Mouse (Mus musculus) lung, postnatal 14 days (tissue): Measurements from ENCODE around the gene Cyb5r3.

Source experiments
- DNase-seq: peaks from one replicate; pipeline ENCODE4 v3.0.0; 2021

The Cyb5r3 gene

DNA sequence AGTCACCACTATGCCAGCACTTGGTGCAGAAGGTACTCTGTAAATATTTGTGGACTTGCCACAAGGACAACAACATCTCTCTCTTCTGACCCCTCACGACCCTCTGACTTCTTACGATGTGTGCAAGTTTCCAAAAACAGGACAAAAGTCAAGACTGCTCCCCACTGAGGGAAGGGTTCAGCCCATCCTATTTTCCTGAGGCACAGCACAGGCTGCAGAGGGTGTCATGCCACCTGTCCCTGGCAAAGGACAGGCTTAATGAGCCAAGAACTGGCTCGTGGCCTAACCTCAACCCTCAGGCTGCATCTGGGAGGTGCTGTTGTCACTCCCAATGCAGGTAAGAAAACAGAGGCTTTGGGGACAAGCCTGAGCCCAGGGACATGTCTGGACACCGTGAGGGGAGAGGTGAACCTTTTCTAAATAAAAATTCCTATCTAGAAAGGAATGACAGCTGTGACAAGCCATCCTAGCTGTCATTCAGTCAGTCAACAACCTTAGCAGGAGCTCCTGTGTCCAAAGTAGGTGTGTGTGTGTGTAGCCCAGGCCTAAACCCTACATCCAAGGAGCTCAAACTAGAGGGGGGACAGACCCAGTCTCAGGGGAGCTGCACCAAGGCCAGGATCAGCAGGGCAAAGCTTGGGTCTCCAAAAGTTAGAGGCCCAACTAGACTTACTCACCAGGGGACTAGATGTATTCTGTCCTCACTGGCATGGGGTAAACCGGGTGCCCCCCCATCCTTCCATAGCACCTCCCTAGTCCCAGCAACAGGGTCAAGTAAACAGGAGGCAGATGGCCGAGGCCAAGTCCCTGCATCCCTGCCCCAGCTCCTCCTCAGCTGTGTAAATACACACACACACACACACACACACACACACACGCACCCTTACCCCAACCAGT lies 3.3 kb downstream of the Cyb5r3 start:
- peak; percentile 32 for DNase-seq

DNA sequence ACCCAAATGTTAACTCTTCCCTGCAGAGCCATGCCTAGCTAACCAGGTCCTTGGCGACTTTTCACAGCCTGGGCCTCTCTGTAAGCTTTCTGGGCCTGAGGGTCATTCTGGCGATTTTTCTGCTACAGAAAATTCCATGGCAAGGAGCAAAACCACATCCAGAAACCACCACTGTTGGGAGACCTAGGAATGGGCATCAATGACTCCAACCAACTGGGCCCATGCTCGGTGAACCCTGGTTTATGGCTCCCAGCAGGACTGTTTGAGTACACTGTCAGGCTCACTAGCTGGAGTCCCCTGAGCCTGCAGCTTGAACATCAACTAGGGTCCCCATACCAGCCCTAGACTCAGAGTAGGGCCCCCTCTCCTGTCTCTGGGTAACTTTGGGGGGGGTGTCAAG lies 4.1 kb downstream of the Cyb5r3 start:
- no peak for DNase-seq

DNA sequence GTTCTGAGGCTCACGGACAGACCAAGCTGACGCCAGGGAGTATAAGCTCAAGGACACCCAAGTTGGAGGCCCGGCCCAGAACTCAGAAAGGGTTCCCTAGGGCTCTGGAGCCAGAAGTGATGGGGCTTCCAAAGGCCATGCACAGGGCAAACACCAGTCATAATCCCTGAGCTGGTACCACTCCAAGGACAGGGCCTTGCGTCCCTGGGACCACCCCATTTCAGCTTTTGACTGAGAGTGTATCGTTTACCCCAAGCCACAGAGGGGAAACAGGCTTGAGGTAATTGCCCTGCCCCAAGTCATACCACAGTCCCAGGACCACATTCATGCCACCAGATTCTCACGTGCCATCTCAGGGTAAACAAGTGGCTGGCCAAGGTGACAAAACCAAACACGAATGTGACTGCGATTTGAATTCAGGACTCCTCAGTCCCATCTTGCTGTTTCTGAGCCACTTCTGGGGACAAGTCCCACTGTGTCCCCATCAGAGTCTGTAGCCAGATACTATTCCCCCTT lies 4.8 kb downstream of the Cyb5r3 start:
- no peak for DNase-seq

DNA sequence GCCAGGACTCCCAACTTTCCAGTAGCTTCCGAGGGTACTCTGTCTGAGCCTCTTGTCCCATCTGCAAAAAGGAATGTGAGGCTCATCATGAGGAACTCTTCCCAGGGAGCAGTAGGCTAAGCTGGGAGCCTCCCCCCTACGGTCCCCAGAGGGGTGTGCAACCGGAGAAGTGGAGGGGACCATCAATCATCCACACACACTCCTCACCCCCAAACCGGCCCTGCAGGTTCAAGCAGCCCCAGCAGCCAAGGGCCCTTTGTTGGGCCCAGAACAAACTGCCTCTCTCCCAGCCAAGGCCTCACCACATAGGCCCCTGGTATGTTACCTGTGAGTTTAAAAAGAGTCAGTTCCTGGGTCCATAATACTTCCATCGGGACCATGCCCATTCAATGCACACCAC lies 5.3 kb downstream of the Cyb5r3 start:
- DNase-seq = no peak

DNA sequence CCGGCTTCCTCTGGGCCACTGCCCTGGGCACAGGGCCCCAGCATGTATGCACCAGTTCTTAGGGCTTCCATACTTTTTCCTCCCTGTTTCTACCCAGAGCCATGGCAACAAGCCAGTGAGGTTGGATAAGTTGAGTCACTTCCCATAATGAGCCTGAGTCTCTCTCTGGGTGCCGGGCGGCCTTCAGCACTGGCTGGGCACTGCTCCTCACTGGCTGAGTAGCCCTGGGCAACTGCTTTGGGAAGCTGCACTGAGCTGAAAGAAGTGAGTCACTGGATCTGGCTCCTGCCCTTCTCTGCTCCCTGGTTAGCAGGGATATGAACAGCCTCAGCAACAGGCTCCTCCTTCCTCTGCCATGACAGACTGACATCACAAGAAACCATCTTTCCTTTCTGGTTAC lies 5.8 kb downstream of the Cyb5r3 start:
- DNase-seq = peak; percentile 38

DNA sequence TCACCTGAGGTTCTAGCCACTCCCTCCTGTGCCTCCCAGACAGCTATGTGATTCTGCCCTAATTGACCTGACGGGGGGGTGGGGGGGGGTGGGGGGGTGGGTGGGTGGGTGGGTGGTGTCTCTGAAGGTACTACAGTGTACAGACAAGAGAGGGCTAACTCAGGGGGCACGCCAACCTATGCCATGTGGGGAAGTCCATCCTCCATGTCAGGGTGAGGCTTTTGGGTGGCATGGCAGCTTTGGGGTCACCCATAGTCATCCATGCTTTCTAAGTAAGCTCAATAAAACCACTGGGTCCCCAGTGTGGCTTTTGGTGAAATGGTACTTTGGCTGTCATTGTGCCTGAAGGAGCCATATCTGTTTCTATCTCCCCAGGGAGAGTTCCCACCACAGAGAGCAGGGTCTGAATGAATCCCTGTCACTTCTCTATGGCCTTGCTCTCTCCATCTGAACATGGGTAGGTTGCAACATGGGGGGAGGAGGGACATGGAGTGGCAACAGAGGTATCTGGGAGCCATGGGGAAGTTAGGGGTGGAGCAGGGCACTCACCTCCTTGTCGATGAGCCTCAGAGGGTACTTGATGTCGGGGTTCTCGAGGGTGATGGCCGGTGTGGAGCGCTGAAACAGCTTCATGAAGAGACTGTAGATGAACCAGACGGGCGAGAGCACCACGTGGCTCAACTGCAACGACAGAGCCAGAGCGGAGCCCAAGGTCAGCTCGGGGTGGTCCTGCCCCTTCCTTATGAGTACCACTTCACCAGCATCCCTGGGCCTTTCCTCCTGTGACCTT lies 6.7 kb downstream of the Cyb5r3 start:
- no peak for DNase-seq

DNA sequence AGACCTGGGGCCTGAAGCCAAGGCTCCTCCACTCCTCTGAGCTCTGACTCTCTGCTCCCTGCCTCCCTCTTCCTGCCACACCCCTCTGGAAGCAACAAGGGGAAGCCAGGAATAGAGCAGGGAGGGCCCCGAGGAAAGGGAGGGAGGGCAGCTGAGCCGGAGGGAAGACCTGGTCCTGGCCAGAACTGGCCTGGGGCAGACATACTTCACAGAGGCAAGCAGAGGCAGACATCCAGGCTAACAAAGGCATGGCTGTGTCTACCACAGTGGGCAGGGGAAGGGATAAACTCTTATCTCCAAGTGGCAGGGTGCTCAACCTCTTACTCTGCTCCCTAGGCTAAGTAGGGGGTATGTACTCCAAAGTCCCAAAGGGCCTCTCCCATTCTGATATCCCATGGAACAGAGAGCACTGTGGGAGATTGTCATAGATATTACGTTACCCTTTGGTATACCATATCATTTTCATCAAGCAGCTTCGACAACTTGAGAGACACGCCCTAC lies 7.4 kb downstream of the Cyb5r3 start:
- DNase-seq = peak; percentile 65

DNA sequence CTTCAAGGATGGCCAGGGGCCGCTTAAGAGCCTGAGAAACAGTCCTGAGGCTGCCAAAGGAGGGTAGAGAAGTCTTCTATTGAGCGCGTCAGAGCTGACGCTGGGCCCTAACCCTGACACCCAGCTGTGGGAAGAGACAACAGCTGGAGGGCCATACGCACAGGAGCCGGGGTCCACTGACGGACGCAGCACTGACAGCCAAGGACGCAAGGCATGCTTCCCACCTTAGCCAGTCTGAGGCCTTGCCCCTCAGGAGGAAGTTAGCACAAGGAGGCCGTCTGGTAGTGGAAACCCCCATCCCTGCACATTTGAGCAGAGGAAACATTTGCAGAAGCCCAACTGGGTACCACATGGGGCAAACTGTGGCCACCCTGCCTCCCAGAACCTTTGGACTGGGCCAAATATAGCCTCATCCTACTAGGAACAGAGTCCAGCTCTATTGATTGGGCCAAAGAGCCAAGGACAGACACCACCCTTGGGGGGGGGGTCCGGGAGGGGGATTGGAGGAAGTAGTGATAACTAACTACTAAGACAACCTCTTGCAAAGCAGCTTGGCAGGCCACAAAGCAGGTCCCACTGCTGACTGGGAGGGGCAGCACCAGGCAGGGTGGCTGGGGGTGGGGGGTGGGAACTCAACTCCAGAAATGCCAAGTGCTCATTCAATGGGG lies 9.4 kb downstream of the Cyb5r3 start:
- no peak for DNase-seq

DNA sequence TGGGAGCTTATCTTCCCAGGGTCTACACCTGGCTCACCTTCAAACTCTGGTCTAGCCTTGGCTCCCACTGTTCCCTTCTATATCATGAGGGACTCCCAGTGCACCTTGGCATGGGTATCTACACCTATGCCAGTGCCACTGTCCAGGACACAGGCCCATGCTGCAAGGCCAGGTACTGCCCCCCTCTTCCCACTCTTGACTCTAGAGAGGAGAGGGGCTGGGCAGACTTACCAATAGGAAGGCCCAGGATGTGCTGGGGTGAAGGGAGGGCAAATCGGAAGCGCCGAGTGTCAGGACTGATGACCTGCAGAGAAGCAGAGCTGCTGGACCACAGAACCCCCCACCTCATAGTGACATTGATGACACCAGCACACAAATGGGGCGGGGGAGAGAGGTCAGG lies 10.4 kb downstream of the Cyb5r3 start:
- DNase-seq = no peak

DNA sequence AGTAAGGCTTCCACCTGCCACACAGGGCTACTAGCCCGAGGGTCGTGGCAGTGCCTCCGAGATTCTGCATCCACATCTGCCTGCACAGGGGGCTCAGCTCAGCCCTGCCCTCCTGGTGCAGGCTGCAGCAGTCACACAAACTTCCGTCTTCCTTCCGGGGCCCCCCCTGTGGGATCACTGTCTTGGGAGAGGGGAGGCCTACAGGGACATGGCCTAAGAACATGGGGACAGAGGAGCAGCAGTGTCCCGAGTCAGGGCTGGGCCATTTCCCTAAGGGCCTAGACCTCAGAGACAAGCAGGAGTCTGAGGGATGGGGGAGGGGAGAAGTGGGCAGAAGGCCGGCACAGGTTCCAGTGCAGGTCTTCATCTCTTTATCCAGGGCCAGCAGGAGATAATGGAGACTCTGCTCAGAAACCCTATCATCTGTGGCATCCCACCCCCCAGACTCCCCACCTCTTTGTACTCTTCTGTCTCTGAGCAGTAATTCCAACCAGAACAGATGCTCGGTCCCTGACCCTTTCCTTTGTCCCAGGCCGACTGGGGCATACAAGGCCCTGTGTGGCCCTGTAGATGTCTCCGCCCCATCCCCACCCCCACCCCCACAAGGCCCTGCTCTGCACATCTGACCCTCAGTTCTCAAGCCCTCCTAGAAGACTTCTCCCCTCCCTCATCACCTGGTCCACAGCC lies 11.2 kb downstream of the Cyb5r3 start:
- DNase-seq = no peak

DNA sequence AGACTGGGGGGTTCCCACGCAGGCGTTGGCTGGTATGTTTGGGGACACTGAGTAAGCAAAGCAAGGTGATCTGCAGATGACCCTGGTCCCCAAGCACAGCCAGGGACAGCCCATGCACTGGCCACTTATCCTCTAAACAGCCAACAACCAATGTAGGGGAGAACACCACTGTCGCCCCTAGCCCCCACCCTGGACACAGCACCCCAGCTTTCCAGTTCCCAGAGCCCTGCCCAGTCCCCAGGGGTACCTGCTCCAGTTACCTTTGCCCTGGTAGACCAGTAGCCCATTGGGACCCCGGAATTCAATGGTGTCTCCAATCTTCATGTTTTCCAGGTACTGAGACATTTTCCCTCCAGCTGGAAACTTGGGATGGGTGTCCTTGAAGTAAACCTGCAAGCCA lies 11.8 kb downstream of the Cyb5r3 start:
- no peak for DNase-seq

DNA sequence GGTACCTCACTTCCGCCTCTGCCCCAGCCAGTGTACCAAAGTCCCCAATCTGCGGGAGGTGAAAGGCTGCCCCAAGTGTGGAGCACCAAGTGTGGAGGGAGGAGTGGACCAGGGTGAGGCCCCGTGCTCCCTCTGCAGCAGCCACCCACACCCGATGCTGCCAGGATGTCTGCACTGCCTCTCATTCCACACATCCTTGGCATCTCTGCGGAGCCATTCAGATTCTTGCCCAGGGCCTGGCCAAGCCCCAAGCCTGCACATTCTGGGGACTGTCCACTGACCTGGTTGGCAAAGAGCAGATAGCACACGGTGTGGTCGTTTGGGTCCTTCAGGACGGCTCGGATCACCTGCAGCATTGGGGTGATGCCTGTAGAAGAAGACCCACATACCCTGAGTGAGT lies 12.6 kb downstream of the Cyb5r3 start:
- DNase-seq = no peak

DNA sequence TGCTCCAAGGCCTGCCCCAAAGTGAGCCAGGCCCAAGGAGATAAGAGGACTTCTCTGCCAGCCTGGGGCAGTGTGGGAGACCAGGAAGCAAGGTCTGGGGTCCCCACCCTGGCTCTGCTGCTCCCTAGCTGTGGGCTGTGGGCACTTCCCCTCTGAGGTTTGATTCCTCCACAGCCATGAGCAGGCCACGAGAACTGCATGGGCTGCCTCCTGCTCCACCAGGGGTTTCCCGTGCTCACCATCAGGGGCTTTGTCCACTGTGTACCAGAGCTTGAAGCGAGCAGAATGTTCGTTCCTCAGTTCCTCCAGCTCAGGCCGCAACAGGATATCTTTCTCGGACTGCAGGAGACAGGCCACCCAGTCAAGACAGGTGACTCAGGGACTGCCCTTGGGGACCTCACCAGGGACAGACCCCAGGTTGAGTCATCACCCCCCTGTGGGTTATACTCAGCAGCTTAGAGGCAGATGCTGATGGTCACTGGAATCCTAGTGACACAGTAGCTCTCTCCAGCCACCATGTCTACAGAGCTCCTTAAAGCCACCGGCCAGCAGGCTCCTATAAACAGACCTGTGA lies 13.7 kb downstream of the Cyb5r3 start:
- no peak for DNase-seq

DNA sequence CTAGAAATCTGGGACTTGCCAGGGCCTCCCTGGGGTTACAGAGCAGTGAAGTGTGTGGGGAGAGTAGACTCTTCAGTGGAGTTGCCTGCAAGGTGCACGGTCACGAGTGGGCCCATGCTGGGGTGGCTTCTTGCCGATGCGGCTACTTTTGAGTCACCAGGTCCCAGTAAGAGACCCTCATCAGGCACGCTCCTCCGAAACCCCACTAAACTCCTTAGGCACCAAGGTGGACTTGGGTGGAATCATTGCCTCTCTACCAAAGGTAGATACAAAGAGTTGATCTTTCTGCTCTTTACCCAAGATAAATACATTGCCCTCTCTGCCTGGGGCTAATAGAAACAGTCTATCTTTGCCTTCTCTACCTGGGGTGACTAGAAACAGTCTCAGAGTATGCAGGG lies 14.7 kb downstream of the Cyb5r3 start:
- no peak for DNase-seq

DNA sequence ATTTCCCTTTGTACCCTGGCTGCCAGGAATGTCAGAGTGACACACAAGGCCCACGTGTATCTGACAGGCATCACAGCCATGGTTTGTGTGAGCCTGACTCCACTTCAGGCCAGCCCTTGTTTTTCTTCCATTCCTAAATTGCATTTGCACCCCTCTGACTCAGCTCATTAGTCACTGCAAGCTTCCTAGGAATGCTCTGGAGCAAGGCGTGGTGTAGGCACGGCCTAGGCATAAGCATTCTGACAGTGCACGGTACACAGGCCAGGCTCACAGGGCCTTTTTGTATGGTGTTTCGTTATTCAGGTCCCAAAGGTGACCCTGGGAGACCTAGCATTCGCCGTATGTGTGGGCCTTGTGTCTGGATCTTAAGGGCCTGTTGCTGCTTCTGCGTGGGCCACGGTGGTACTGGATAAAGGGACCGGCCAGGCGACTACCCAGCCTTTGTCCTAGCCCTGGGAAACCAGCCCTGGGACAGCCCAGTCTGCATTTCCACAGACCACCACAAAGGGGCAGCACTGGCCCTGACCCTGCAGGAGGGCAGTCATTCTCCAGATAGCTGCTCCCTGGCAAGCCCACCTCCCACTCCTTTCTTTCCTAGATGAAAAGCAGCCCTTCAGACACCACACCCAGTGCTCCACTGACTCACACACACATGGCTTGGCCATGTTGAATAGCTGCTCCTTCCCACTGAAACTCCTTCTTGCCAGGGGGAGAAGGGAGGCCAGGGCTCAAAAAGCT lies 15.3 kb downstream of the Cyb5r3 start:
- peak; percentile 79 for DNase-seq

DNA sequence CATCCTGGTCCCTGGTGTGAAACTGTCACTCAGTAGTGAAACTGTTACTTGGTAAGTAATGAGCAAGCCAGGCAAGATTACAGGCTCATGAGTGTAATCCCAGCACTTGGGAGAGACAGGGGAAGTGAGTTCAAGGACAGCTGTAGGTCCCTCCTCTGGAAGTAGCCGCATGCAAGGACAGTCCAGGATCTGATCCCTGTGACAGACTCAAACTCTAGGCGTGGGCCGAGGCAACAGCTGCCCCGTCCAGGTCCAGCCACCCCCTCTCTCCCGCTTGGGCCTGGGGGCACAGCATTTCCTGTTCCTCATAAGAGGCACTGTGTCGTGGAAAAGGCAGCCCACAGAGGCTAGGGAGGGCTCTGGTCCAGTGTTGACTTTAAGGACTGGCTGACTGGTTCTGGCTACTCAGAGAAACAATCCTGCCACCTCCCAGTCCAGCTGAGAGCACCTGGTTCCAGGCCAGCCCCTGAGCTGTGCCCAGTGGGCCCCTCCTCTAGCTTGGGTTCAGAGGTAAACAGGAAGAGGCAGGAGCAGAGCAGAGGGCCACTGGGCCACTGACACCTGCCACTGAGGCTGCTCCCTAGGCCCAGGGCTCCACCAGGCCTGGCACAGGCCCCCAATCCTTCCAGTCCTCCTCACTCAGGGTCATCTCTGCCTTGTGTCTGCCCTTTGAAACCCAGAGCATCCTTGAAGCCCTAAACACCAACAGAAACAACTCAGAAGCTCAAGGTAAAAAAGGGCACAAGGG lies 16.5 kb downstream of the Cyb5r3 start:
- DNase-seq = no peak

DNA sequence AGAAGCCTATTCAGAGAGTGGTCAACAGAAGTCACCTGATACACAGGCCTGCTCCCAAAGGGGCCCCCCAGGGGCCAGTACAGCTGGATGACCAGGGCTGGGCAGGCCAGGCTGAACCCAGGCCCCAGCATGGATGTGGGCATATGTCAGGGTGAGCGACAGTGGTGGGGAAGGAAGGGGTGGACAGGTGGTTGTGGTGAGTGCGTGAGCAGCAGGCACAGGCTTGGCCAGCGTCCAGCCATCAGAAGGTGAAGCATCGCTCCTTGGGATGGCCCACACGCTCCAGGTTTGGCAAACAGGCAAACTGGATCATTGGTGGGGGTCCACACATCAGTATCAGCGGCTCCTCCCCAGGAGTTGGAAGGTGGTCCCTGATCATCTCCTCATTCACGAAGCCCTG lies 18.1 kb downstream of the Cyb5r3 start:
- DNase-seq = no peak

DNA sequence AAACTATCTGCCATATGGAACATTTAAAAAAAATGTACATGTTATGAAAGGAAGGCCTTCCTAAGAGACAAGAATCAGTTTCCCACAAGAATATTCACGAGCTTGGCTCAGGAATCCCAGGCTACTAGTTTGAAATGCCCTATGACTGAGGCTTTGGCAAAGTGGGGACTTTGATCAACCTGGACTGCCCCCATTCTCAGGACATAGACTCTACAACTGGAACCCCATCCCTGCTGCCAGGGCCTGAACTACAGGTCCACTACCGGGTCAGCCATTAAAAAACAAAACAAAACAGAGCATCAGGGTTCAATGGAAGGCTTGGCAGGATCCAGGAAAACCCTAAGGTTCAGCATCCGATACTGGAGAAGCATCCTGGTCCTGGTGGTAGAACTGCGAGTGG lies 21.7 kb downstream of the Cyb5r3 start:
- DNase-seq = no peak

DNA sequence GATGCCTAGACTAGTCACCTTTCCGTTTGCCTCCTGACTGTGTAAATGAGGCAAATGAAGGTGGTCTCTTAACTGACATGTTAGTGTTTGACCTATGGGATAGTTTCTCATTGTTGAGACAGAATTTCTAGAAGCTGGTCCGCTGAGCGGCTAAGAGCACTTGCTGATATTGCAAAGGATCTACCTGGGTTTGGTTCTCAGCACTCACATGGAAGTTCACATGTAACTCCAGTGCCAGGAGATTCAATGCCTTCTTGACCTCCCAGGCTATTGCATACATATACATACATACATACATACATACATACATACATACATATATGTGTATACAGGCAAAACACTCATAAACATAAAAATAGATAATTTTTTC lies 22.3 kb downstream of the Cyb5r3 start:
- DNase-seq = no peak

DNA sequence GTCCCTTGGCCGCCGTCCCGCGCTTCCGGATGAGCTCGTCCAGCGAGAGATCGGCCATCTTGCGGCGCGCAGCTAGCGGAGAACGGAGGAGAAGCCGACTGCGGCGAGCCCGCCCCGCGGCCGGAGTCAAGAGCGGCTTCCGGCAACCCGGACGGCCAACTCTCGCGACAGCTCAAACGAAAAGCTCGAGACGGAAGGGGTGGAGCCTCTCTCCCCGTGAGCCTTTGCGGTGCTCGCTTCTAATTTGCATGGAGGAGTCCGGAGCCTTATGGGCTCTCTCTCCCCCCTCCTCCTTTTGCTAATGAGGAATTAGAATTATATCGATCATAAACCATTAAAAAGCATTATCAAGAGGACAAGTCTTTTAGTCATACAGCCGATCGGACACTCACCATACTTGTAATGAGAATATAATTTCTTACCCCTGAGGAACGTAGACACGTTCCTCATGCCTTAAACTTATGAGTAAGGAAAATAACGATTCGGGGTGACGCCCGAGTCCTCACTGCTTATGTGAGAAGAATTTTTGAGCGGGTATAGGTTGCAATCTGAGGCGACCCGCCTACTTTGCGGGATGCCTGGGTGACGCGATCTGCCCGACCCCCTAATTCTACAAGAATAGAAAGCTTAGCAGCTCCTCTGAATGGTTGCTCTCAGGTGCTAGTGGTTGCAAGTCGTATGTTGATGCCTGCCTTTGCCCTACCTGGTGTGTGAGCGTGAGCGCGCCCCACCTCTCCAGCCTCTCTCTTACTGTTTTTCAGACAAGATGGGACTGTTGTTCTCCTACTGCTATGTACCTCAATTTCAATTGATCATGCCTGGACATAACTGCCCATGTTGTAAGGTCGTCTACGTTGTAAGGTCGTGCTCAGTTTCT lies 23.0 kb downstream of the Cyb5r3 start, which contains the start of gene Poldip3:
Gene Poldip3 (minus strand): TSS at position 189 of the 877 bp plus-strand sequence.
- DNase-seq = peak; percentile 99
